Comparison of ENCODE assay signal across 22 mouse cellular contexts in genomic region chr9:35290417-35290816, GRCm38 (mm10). TPM values are rescaled to one million over a fixed set of nuclear protein-coding genes. Genes with fewer than 3 reads are reported as not detected.
DNase-seq lines count a peak whose midpoint lies in the region; ATAC-seq and TF ChIP-seq lines count a peak whose summit lies in the region.
"Had no signal": no experiment of that assay in that cellular context is flagged by ENCODE, and none has a peak within 500 bp of the region (broad histone marks: within the 10 kb centered on the region; RNA-seq: fewer than 3 reads in every experiment).

No protein-coding gene starts in this region.

- H3K27ac ChIP-seq in kidney, postnatal 0 days = no peak overlapping the region
- peak overlapping the region; percentile 23; the same call in 1 of the 2 replicates for H3K27ac ChIP-seq in intestine, postnatal 0 days (ENCODE audit: low read depth, low read length)
- H3K27ac ChIP-seq: embryonic facial prominence, embryonic 12.5 days; embryonic facial prominence, embryonic 15.5 days; forebrain, embryonic 12.5 days; forebrain, embryonic 15.5 days; heart, embryonic 13.5 days; hindbrain, embryonic 14.5 days; hindbrain, postnatal 0 days had no signal

- WGBS in kidney, postnatal 0 days = 93% methylated on average over 3 of the region's 3 CpGs
- 70% methylated on average over 3 of the region's 3 CpGs for WGBS in intestine, postnatal 0 days

- no peak overlapping the region for H3K9ac ChIP-seq in kidney, postnatal 0 days (ENCODE audit: low read depth, low read length)
- H3K9ac ChIP-seq in intestine, postnatal 0 days (ENCODE audit: low read depth, low read length) = no peak overlapping the region
- H3K9ac ChIP-seq: embryonic facial prominence, embryonic 12.5 days; embryonic facial prominence, embryonic 15.5 days; forebrain, embryonic 12.5 days; forebrain, embryonic 15.5 days; heart, embryonic 13.5 days; hindbrain, embryonic 14.5 days had no signal

- no peak overlapping the region for H3K4me3 ChIP-seq in kidney, postnatal 0 days (replicated peaks; ENCODE audit: low read depth, low read length)
- no peak overlapping the region for H3K4me3 ChIP-seq in intestine, postnatal 0 days (ENCODE audit: low read depth, low read length)
- H3K4me3 ChIP-seq: embryonic facial prominence, embryonic 12.5 days; embryonic facial prominence, embryonic 15.5 days; forebrain, embryonic 12.5 days; forebrain, embryonic 15.5 days; heart, embryonic 13.5 days had no signal

- H3K4me2 ChIP-seq in kidney, postnatal 0 days (ENCODE audit: low read length) = no peak overlapping the region
- H3K4me2 ChIP-seq in intestine, postnatal 0 days (replicated peaks; ENCODE audit: low read depth) = no peak overlapping the region
- H3K4me2 ChIP-seq: embryonic facial prominence, embryonic 12.5 days; embryonic facial prominence, embryonic 15.5 days; forebrain, embryonic 12.5 days; forebrain, embryonic 15.5 days; heart, embryonic 13.5 days; hindbrain, embryonic 14.5 days had no signal

- no peak for DNase-seq in kidney, postnatal 0 days (ENCODE audit: low spot score)
- DNase-seq in kidney, adult 18-20 months = no peak
- DNase-seq in yolk sac, embryonic 10.5 days (ENCODE audit: low spot score) = peak; percentile 51
- DNase-seq in testis, postnatal 10 days (ENCODE audit: low spot score) = no peak
- DNase-seq in layer of hippocampus, adult 8-10 months (ENCODE audit: low spot score in 2 of 2) = no peak
- DNase-seq: adrenal gland, adult 2 months; adrenal gland, postnatal 14 days; cerebellum, adult 11 months; cerebellum, adult 2 months; cerebellum, adult 9-11 months; cerebellum, postnatal 25 days; gastrocnemius, postnatal 10 days; heart, postnatal 14 days had no signal

- ATAC-seq in kidney, postnatal 0 days (replicated peaks; ENCODE audit: low FRiP score, low read depth) = peak; percentile 49; the same call in 1 of the 2 replicates
- ATAC-seq in intestine, postnatal 0 days = peak; percentile 70
- ATAC-seq: CD4-positive, CD25-positive, alpha-beta regulatory T cell, adult 4 months; forebrain, embryonic 15.5 days; hindbrain, postnatal 0 days had no signal

- TF ChIP-seq CTCF in kidney, postnatal 0 days (IDR thresholded peaks at IDR 0.05; ENCODE audit: low read depth) = no peak
- no peak for TF ChIP-seq CTCF in intestine, postnatal 0 days (IDR thresholded peaks at IDR 0.05; ENCODE audit: low read depth)

- H3K4me1 ChIP-seq in kidney, postnatal 0 days (replicated peaks; ENCODE audit: insufficient read depth, low read length) = no peaks in the 10 kb centered on the region
- H3K4me1 ChIP-seq in intestine, postnatal 0 days (replicated peaks; ENCODE audit: control insufficient read depth, insufficient read depth, low read length) = no peaks in the 10 kb centered on the region; the same call in 1 of the 2 replicates
- H3K4me1 ChIP-seq: embryonic facial prominence, embryonic 12.5 days; forebrain, embryonic 15.5 days had no signal

- H3K36me3 ChIP-seq in kidney, postnatal 0 days (ENCODE audit: insufficient read depth, low read length) = no peaks in the 10 kb centered on the region
- H3K36me3 ChIP-seq in intestine, postnatal 0 days (ENCODE audit: control insufficient read depth, insufficient read depth) = no peaks in the 10 kb centered on the region
- H3K36me3 ChIP-seq: embryonic facial prominence, embryonic 12.5 days; embryonic facial prominence, embryonic 15.5 days; forebrain, embryonic 12.5 days; forebrain, embryonic 15.5 days; heart, embryonic 13.5 days had no signal

- no peaks in the 10 kb centered on the region for H3K27me3 ChIP-seq in kidney, postnatal 0 days (ENCODE audit: insufficient read depth, low read length)
- no peaks in the 10 kb centered on the region for H3K27me3 ChIP-seq in intestine, postnatal 0 days (replicated peaks; ENCODE audit: control insufficient read depth, insufficient read depth, low read length)
- H3K27me3 ChIP-seq: embryonic facial prominence, embryonic 12.5 days; embryonic facial prominence, embryonic 15.5 days; forebrain, embryonic 15.5 days; heart, embryonic 13.5 days had no signal

- H3K9me3 ChIP-seq in kidney, postnatal 0 days (replicated peaks; ENCODE audit: low read length) = no peaks in the 10 kb centered on the region
- no peaks in the 10 kb centered on the region for H3K9me3 ChIP-seq in intestine, postnatal 0 days (ENCODE audit: control insufficient read depth)
- H3K9me3 ChIP-seq: embryonic facial prominence, embryonic 12.5 days; embryonic facial prominence, embryonic 15.5 days; forebrain, embryonic 12.5 days; forebrain, embryonic 15.5 days; heart, embryonic 13.5 days had no signal

RNA-seq across cellular contexts. Expression of gene Rpusd4, which starts 22.8 kb away (rescaled TPM):
- 26.5 and 29.6 TPM in 2 replicates for polyA plus RNA-seq in kidney, postnatal 0 days (2015; fragmentation: Nextera tagmentation; extraction: Ambion mirVana)
- 16.3 and 16.6 TPM in 2 replicates for polyA plus RNA-seq in intestine, postnatal 0 days (2015; fragmentation: Nextera tagmentation; extraction: Ambion mirVana)
- total RNA-seq in layer of hippocampus, adult 8-10 months (2022) = 10 to 100 TPM; 11.8 to 12.9 (median 12.1) TPM

RNA-seq across cellular contexts. Expression of gene Fam118b, which starts 22.8 kb away (rescaled TPM):
- polyA plus RNA-seq in kidney, postnatal 0 days (2015; fragmentation: Nextera tagmentation; extraction: Ambion mirVana) = 32.2 and 34.2 TPM in 2 replicates
- 73.5 and 80.7 TPM in 2 replicates for polyA plus RNA-seq in intestine, postnatal 0 days (2015; fragmentation: Nextera tagmentation; extraction: Ambion mirVana)
- 10 to 100 TPM; 23.9 to 32.9 (median 27.7) TPM for total RNA-seq in layer of hippocampus, adult 8-10 months (2022)
